8 mouse cellular contexts compared by ENCODE assay signal in genomic region chr13:63570456-63570855, GRCm38 (mm10). TPM values are rescaled to one million over a fixed set of nuclear protein-coding genes. Genes with fewer than 3 reads are reported as not detected.
DNase-seq lines count a peak whose midpoint lies in the region; ATAC-seq and TF ChIP-seq lines count a peak whose summit lies in the region.

No protein-coding gene starts in this region.

- H3K27ac ChIP-seq in kidney, embryonic 15.5 days: no peak overlapping the region
- no peak overlapping the region; the same call in 1 of the 2 replicates for H3K27ac ChIP-seq in hindbrain, embryonic 10.5 days
- 0 out of 2 replicates have a peak overlapping the region, but pooled peaks have one; percentile 16 for H3K27ac ChIP-seq in limb, embryonic 14.5 days (replicated peaks; ENCODE audit: low read depth, low read length)
- peak overlapping the region; percentile 99; the same call in 1 of the 2 replicates for H3K27ac ChIP-seq in stomach, embryonic 14.5 days (ENCODE audit: low read length)
- H3K27ac ChIP-seq in left cerebral cortex, adult 2 months: no peak overlapping the region
- H3K27ac ChIP-seq in kidney, embryonic 16.5 days (ENCODE audit: low read length): no peak overlapping the region

- no peak for TF ChIP-seq CTCF in left cerebral cortex, adult 2 months (IDR thresholded peaks at IDR 0.05)

- intact Hi-C loops in left cerebral cortex, adult 2 months (cut with DNase I): loop anchor here (5.0 kb wide), 1 partner anchor 127 kb away; no protein-coding TSS in a partner anchor

- no peaks in the 10 kb centered on the region for H3K9me3 ChIP-seq in kidney, embryonic 15.5 days (replicated peaks)
- no peaks in the 10 kb centered on the region for H3K9me3 ChIP-seq in hindbrain, embryonic 10.5 days
- H3K9me3 ChIP-seq in limb, embryonic 14.5 days (ENCODE audit: control insufficient read depth, low read length): no peaks in the 10 kb centered on the region
- H3K9me3 ChIP-seq in stomach, embryonic 14.5 days (ENCODE audit: control insufficient read depth, low read depth, low read length): no peaks in the 10 kb centered on the region
- H3K9me3 ChIP-seq in kidney, embryonic 16.5 days (ENCODE audit: low read length): no peaks in the 10 kb centered on the region

- H3K4me1 ChIP-seq in kidney, embryonic 15.5 days: peaks cover 52% of the 10 kb centered on the region
- peaks cover 67% of the 10 kb centered on the region for H3K4me1 ChIP-seq in hindbrain, embryonic 10.5 days (replicated peaks)
- peaks cover 11% of the 10 kb centered on the region for H3K4me1 ChIP-seq in limb, embryonic 14.5 days (ENCODE audit: control insufficient read depth, insufficient read depth, low read length)
- peaks cover 11% of the 10 kb centered on the region; the same call in 1 of the 2 replicates for H3K4me1 ChIP-seq in stomach, embryonic 14.5 days (ENCODE audit: control insufficient read depth, insufficient read depth, low read length)
- H3K4me1 ChIP-seq in kidney, embryonic 16.5 days (ENCODE audit: insufficient read depth, low read length): peaks cover 37% of the 10 kb centered on the region

- 0 out of 2 replicates have a peak overlapping the region, but pooled peaks have one; percentile 5 for H3K4me2 ChIP-seq in kidney, embryonic 15.5 days
- H3K4me2 ChIP-seq in limb, embryonic 14.5 days (replicated peaks; ENCODE audit: low read depth, low read length, severe bottlenecking): peak overlapping the region; percentile 95
- H3K4me2 ChIP-seq in stomach, embryonic 14.5 days (replicated peaks; ENCODE audit: low read depth, low read length): peak overlapping the region; percentile 95
- no peak overlapping the region for H3K4me2 ChIP-seq in kidney, embryonic 16.5 days (replicated peaks; ENCODE audit: low read depth, low read length)

- no peaks in the 10 kb centered on the region for H3K36me3 ChIP-seq in kidney, embryonic 15.5 days
- no peaks in the 10 kb centered on the region for H3K36me3 ChIP-seq in hindbrain, embryonic 10.5 days
- no peaks in the 10 kb centered on the region for H3K36me3 ChIP-seq in limb, embryonic 14.5 days (ENCODE audit: control insufficient read depth, insufficient read depth, low read length)
- H3K36me3 ChIP-seq in stomach, embryonic 14.5 days (ENCODE audit: control insufficient read depth, insufficient read depth, low read length): no peaks in the 10 kb centered on the region
- no peaks in the 10 kb centered on the region for H3K36me3 ChIP-seq in kidney, embryonic 16.5 days (ENCODE audit: insufficient read depth, low read length)

- no peak overlapping the region for H3K4me3 ChIP-seq in kidney, embryonic 15.5 days (replicated peaks)
- peak overlapping the region; percentile 86 for H3K4me3 ChIP-seq in hindbrain, embryonic 10.5 days
- peak overlapping the region; percentile 90 for H3K4me3 ChIP-seq in limb, embryonic 14.5 days (replicated peaks; ENCODE audit: low read length)
- H3K4me3 ChIP-seq in stomach, embryonic 14.5 days (ENCODE audit: low read depth, low read length): peak overlapping the region; percentile 82
- H3K4me3 ChIP-seq in left cerebral cortex, adult 2 months: no peak overlapping the region
- H3K4me3 ChIP-seq in kidney, embryonic 16.5 days (ENCODE audit: low read length): no peak overlapping the region

- peaks cover 47% of the 10 kb centered on the region for H3K27me3 ChIP-seq in kidney, embryonic 15.5 days
- peaks cover 68% of the 10 kb centered on the region for H3K27me3 ChIP-seq in hindbrain, embryonic 10.5 days (ENCODE audit: insufficient read depth, poor library complexity, severe bottlenecking)
- H3K27me3 ChIP-seq in limb, embryonic 14.5 days (ENCODE audit: control insufficient read depth, insufficient read depth, low read length): no peaks in the 10 kb centered on the region
- no peaks in the 10 kb centered on the region for H3K27me3 ChIP-seq in stomach, embryonic 14.5 days (ENCODE audit: control insufficient read depth, insufficient read depth, low read length)
- H3K27me3 ChIP-seq in kidney, embryonic 16.5 days (ENCODE audit: insufficient read depth, low read length): peaks cover 20% of the 10 kb centered on the region

- no peak overlapping the region for H3K9ac ChIP-seq in kidney, embryonic 15.5 days
- peak overlapping the region; percentile 90 for H3K9ac ChIP-seq in limb, embryonic 14.5 days (ENCODE audit: low read depth, low read length, severe bottlenecking)
- H3K9ac ChIP-seq in stomach, embryonic 14.5 days (replicated peaks; ENCODE audit: low read depth, low read length): peak overlapping the region; percentile 36; the same call in 1 of the 2 replicates
- no peak overlapping the region for H3K9ac ChIP-seq in kidney, embryonic 16.5 days (replicated peaks; ENCODE audit: low read length)

- TF ChIP-seq POLR2A in limb, embryonic 14.5 days (IDR thresholded peaks at IDR 0.05; ENCODE audit: borderline replicate concordance, extremely low read depth, insufficient read depth, insufficient read length): no peak

- ATAC-seq in kidney, embryonic 15.5 days (replicated peaks; ENCODE audit: low FRiP score): no peak
- ATAC-seq in limb, embryonic 14.5 days (ENCODE audit: low FRiP score, low read depth): no peak
- no peak for ATAC-seq in stomach, embryonic 14.5 days (ENCODE audit: insufficient number of reproducible peaks, insufficient read depth, low FRiP score, low read depth)
- no peak for ATAC-seq in kidney, embryonic 16.5 days (ENCODE audit: low FRiP score, low TSS enrichment)

- DNase-seq in kidney, adult 8-10 months: no peak
- no peak for DNase-seq in hindbrain, embryonic 10.5 days (ENCODE audit: low spot score)
- DNase-seq in limb, embryonic 14.5 days (ENCODE audit: low spot score): no peak
- no peak for DNase-seq in c-Kit-positive CD71-positive TER-119-positive erythroid progenitor cells, embryonic 14.5 days (ENCODE audit: low spot score)
- no peak for DNase-seq in left cerebral cortex, adult 2 months (ENCODE audit: extremely low spot score in 1 of 2, low spot score in 2 of 2)

RNA-seq across cellular contexts. Expression of gene Ptch1, which starts 2.9 kb away (rescaled TPM):
- polyA plus RNA-seq in kidney, embryonic 15.5 days (2015; fragmentation: Nextera tagmentation; extraction: Ambion mirVana): 15.8 and 17.3 TPM in 2 replicates
- polyA plus RNA-seq in hindbrain, embryonic 10.5 days (2016; fragmentation: Nextera tagmentation; extraction: Ambion mirVana): 21.8 and 22.1 TPM in 2 replicates
- polyA plus RNA-seq in limb, embryonic 14.5 days (2012; rRNA removed): 45.9 and 67.7 TPM in 2 replicates
- 31.0 and 36.6 TPM in 2 replicates for polyA plus RNA-seq in limb, embryonic 14.5 days (2014; fragmentation: Nextera tagmentation; extraction: Ambion mirVana)
- 71.5 and 79.8 TPM in 2 replicates for polyA plus RNA-seq in stomach, embryonic 14.5 days (2014; fragmentation: Nextera tagmentation; extraction: Ambion mirVana)
- total RNA-seq in left cerebral cortex, adult 2 months (2021): 10 to 100 TPM; 53.5 to 58.2 TPM
- 15.8 and 18.9 TPM in 2 replicates for polyA plus RNA-seq in kidney, embryonic 16.5 days (2015; fragmentation: Nextera tagmentation; extraction: Ambion mirVana)

Comparison
In these comparisons a context has a peak if more than half of its experiments do, and no peak if none do; other contexts are left out.
1. H3K27ac ChIP-seq: peak in limb, embryonic 14.5 days (single experiment) and stomach, embryonic 14.5 days (single experiment); none in kidney, embryonic 15.5 days (single experiment), hindbrain, embryonic 10.5 days (single experiment), left cerebral cortex, adult 2 months (single experiment) and kidney, embryonic 16.5 days (single experiment).
2. H3K4me3 ChIP-seq: peak in hindbrain, embryonic 10.5 days (single experiment), limb, embryonic 14.5 days (single experiment) and stomach, embryonic 14.5 days (single experiment); none in kidney, embryonic 15.5 days (single experiment), left cerebral cortex, adult 2 months (single experiment) and kidney, embryonic 16.5 days (single experiment).
3. H3K9ac ChIP-seq: peak in limb, embryonic 14.5 days (single experiment) and stomach, embryonic 14.5 days (single experiment); none in kidney, embryonic 15.5 days (single experiment) and kidney, embryonic 16.5 days (single experiment).